Mouse (Mus musculus) embryonic stem cell, embryonic (primary cell): ENCODE measurements around the gene Cmss1.

Experiments used
- CTCF ChIA-PET, 4 experiments: fragments of 300-600 bp in 2 of 4; fragments of 350-600 bp in 2 of 4; sonication (Branson Sonifier 250); formaldehyde crosslinking; loops; one replicate each; lab custom pipeline; 2022; ENCODE audit warnings: inconsistent platforms in 2 of 4; lab: Charles Lee
- POLR2A ChIA-PET, 4 experiments: fragments of 300-600 bp in 2 of 4; fragments of 350-600 bp in 2 of 4; sonication (Branson Sonifier 250); formaldehyde crosslinking; loops; one replicate each; lab custom pipeline; 2022; ENCODE audit warnings: antibody characterized with exemption in 4 of 4, inconsistent platforms in 1 of 4; lab: Charles Lee

Gene Cmss1

GRCm38 (mm10) chr16:57606444-57607227 is at the start of gene Cmss1:
Gene Cmss1 (minus strand): TSS chr16:57606864.
- POLR2A ChIA-PET = interaction anchor here in 3 of 4 experiments (0.5 to 2.9 kb wide), 12 partner anchors 13 to 1156 kb away, joined by 3 to 10 read pairs (median 3); partner anchors contain the start of genes Tbc1d23 (in 2 of the 3), Dcbld2 (in 1 of the 3), Nit2 (in 1 of the 3) and Tomm70a (in 1 of the 3)

GRCm38 (mm10) chr16:57649888-57650287 is 43.2 kb upstream of the Cmss1 start:
- ChIA-PET CTCF (interaction anchor here in 1 of 4 experiments (0.5 kb wide), 1 partner anchor 38 kb away, joined by 3 read pairs; no protein-coding TSS in a partner anchor), POLR2A (no interaction called here)

More at GRCm38 (mm10) chr16:57606444-57607227, at the start of gene Cmss1:
- CTCF ChIA-PET = interaction anchor here in 3 of 4 experiments (0.6 to 1.3 kb wide), 4 partner anchors 13 to 144 kb away, joined by 3 to 7 read pairs (median 3); no protein-coding TSS in a partner anchor

GRCm38 (mm10) chr16:57641346-57641885 is 34.8 kb upstream of the Cmss1 start:
- ChIA-PET POLR2A (no interaction called here), CTCF (no interaction called here)

- ChIA-PET POLR2A (no interaction called here), CTCF (interaction anchor here in 3 of 4 experiments (0.5 to 1.2 kb wide), 7 partner anchors 9 to 1110 kb away, joined by 3 to 4 read pairs (median 3); partner anchors contain the start of gene Cmss1 (in 1 of the 3))
These were observed 28.1 kb upstream of the Cmss1 start for GRCm38 (mm10) chr16:57634766-57635165.

- POLR2A ChIA-PET = interaction anchor here in 1 of 4 experiments (1.2 kb wide), 1 partner anchor 15 kb away, joined by 5 read pairs; no protein-coding TSS in a partner anchor
These were observed 27.5 kb upstream of the Cmss1 start for GRCm38 (mm10) chr16:57634191-57634590.

GRCm38 (mm10) chr16:57611768-57612167 is 5.1 kb upstream of the Cmss1 start:
- POLR2A ChIA-PET = no interaction called here

More at GRCm38 (mm10) chr16:57634191-57634590, 27.5 kb upstream of the Cmss1 start:
- CTCF ChIA-PET = interaction anchor here in 3 of 4 experiments (0.5 to 1.2 kb wide), 7 partner anchors 9 to 1110 kb away, joined by 3 to 4 read pairs (median 3); partner anchors contain the start of gene Cmss1 (in 1 of the 3)

GRCm38 (mm10) chr16:57601031-57601430 is 5.6 kb downstream of the Cmss1 start:
- ChIA-PET CTCF (interaction anchor here in 1 of 4 experiments (0.9 kb wide), 1 partner anchor 11 kb away, joined by 3 read pairs; no protein-coding TSS in a partner anchor), POLR2A (no interaction called here)

More at GRCm38 (mm10) chr16:57611768-57612167, 5.1 kb upstream of the Cmss1 start:
- CTCF ChIA-PET = interaction anchor here (0.5 to 1.1 kb wide), 14 partner anchors 8 to 1116 kb away, joined by 3 to 13 read pairs (median 3); partner anchors contain the start of genes Cldnd1 (in 1 of the 4) and Tbc1d23 (in 1 of the 4)

- ChIA-PET POLR2A (no interaction called here), CTCF (interaction anchor here in 2 of 4 experiments (0.5 to 1.1 kb wide), 3 partner anchors 11 to 356 kb away, joined by 3 to 4 read pairs (median 3); no protein-coding TSS in a partner anchor)
These were observed 9.2 kb downstream of the Cmss1 start for GRCm38 (mm10) chr16:57597295-57597957.

- CTCF ChIA-PET = interaction anchor here (0.6 to 1.8 kb wide), 20 partner anchors 10 to 822 kb away, joined by 3 to 21 read pairs (median 3); partner anchors contain the start of genes Cmss1 (in 1 of the 4), Nit2 (in 1 of the 4) and Tbc1d23 (in 1 of the 4)
- POLR2A ChIA-PET = interaction anchor here (0.5 to 2.1 kb wide), 27 partner anchors 8 to 472 kb away, joined by 3 to 10 read pairs (median 3); partner anchors contain the start of genes Cmss1 (in 3 of the 4), Tbc1d23 (in 2 of the 4) and Tomm70a (in 2 of the 4)
These were observed 13.1 kb downstream of the Cmss1 start for GRCm38 (mm10) chr16:57593422-57594157.

GRCm38 (mm10) chr16:57585201-57585600 is 21.5 kb downstream of the Cmss1 start:
- ChIA-PET POLR2A (interaction anchor here in 3 of 4 experiments (0.7 to 1.0 kb wide), 3 partner anchors 8 to 271 kb away, joined by 3 to 4 read pairs (median 3); no protein-coding TSS in a partner anchor), CTCF (interaction anchor here in 1 of 4 experiments (0.7 kb wide), 1 partner anchor 11 kb away, joined by 3 read pairs; no protein-coding TSS in a partner anchor)

GRCm38 (mm10) chr16:57582008-57582407 is 24.7 kb downstream of the Cmss1 start:
- CTCF ChIA-PET = interaction anchor here in 1 of 4 experiments (1.2 kb wide), 1 partner anchor 30 kb away, joined by 3 read pairs; no protein-coding TSS in a partner anchor
- POLR2A ChIA-PET = interaction anchor here in 1 of 4 experiments (0.7 to 1.2 kb wide), 2 partner anchors 16 to 148 kb away, joined by 3 read pairs; no protein-coding TSS in a partner anchor

- ChIA-PET CTCF (interaction anchor here in 1 of 4 experiments (0.5 kb wide), 1 partner anchor 266 kb away, joined by 3 read pairs; no protein-coding TSS in a partner anchor), POLR2A (interaction anchor here in 2 of 4 experiments (0.6 to 1.4 kb wide), 3 partner anchors 14 to 516 kb away, joined by 3 to 5 read pairs (median 4); no protein-coding TSS in a partner anchor)
These were observed 26.6 kb downstream of the Cmss1 start for GRCm38 (mm10) chr16:57580041-57580440.

GRCm38 (mm10) chr16:57577519-57577918 is 29.1 kb downstream of the Cmss1 start:
- ChIA-PET POLR2A (interaction anchor here in 1 of 4 experiments (1.2 kb wide), 1 partner anchor 28 kb away, joined by 3 read pairs; no protein-coding TSS in a partner anchor), CTCF (interaction anchor here in 2 of 4 experiments (1.4 to 1.5 kb wide), 2 partner anchors 16 to 17 kb away, joined by 3 to 4 read pairs; no protein-coding TSS in a partner anchor)

- ChIA-PET CTCF (interaction anchor here in 1 of 4 experiments (1.5 kb wide), 1 partner anchor 18 kb away, joined by 4 read pairs; no protein-coding TSS in a partner anchor), POLR2A (interaction anchor here in 1 of 4 experiments (1.6 kb wide), 1 partner anchor 18 kb away, joined by 3 read pairs; no protein-coding TSS in a partner anchor)
These were observed 30.8 kb downstream of the Cmss1 start for GRCm38 (mm10) chr16:57575764-57576388.

GRCm38 (mm10) chr16:57573831-57574230 is 32.8 kb downstream of the Cmss1 start:
- CTCF ChIA-PET = interaction anchor here in 1 of 4 experiments (1.2 kb wide), 1 partner anchor 20 kb away, joined by 3 read pairs; no protein-coding TSS in a partner anchor

More at GRCm38 (mm10) chr16:57573831-57574230, 32.8 kb downstream of the Cmss1 start:
- POLR2A ChIA-PET = interaction anchor here in 3 of 4 experiments (0.6 to 1.0 kb wide), 6 partner anchors 9 to 453 kb away, joined by 3 to 4 read pairs (median 3); partner anchors contain the start of gene Tbc1d23 (in 1 of the 3)
